Mouse (Mus musculus) heart, embryonic 11.5 days (tissue): ENCODE results near the gene Llph. TPM values are rescaled to one million over a fixed set of nuclear protein-coding genes. Genes with fewer than 3 reads are reported as not detected.
A peak's percentile ranks its signal among the peaks of the same experiment; 100 is the strongest.

Experiments used
- ATAC-seq: fragments of 200-750 bp; cut with Nextera tagmentation; replicated peaks from 2 replicates; pipeline ENCODE4 v1.8.0; 2017; ENCODE audit warnings: moderate library complexity; ENCODE audit not compliant: insufficient number of reproducible peaks, low FRiP score, low TSS enrichment
- H3K27ac ChIP-seq: fragments of 300-500 bp; sonication (generic); 2 replicates; pipeline ENCODE4 v1.5.1; 2014; ENCODE audit warnings: mild to moderate bottlenecking, low read depth, low read length
- H3K27me3 ChIP-seq: fragments of 300-500 bp; sonication (generic); 2 replicates; pipeline ENCODE4 v1.6.1; 2014; ENCODE audit warnings: mild to moderate bottlenecking, low read length, mixed read lengths; ENCODE audit not compliant: control insufficient read depth, insufficient read depth
- H3K36me3 ChIP-seq: fragments of 300-500 bp; sonication (generic); 2 replicates; pipeline ENCODE4 v1.6.1; 2014; ENCODE audit warnings: mild to moderate bottlenecking, low read length, moderate library complexity, mixed read lengths; ENCODE audit not compliant: control insufficient read depth, insufficient read depth
- H3K4me1 ChIP-seq: fragments of 300-500 bp; sonication (generic); 2 replicates; pipeline ENCODE4 v1.6.1; 2014; ENCODE audit warnings: low read length; ENCODE audit not compliant: control insufficient read depth, insufficient read depth
- H3K4me2 ChIP-seq: fragments of 300-500 bp; sonication (generic); 2 replicates; pipeline ENCODE4 v1.6.1; 2014; ENCODE audit warnings: mild to moderate bottlenecking, moderate library complexity
- H3K4me3 ChIP-seq: fragments of 300-500 bp; sonication (generic); 2 replicates; pipeline ENCODE4 v1.5.1; 2014; ENCODE audit warnings: low read depth, low read length
- H3K9ac ChIP-seq: fragments of 300-500 bp; sonication (generic); 2 replicates; pipeline ENCODE4 v1.6.1; 2014; ENCODE audit warnings: mild to moderate bottlenecking, low read depth, low read length, moderate library complexity
- H3K9me3 ChIP-seq: fragments of 300-500 bp; sonication (generic); replicated peaks from 2 replicates; pipeline ENCODE4 v1.6.1; 2016; ENCODE audit warnings: low read length; ENCODE audit not compliant: control insufficient read depth
- WGBS: fragments of 180-500 bp; shearing (Covaris S2); extraction: QIAGEN DNeasy Blood & Tissue Kit; methylation state at CpG from one replicate; pipeline ENCODE4 v1.1.7; 2014; ENCODE audit not compliant: insufficient replicate concordance; 5-methylcytosine and 5-hydroxymethylcytosine counted together
- polyA plus RNA-seq: library from polyadenylated mRNA; unstranded; fragments of >200 nt; fragmentation: Nextera tagmentation; extraction: Ambion mirVana; gene quantifications from 2 replicates; pipeline ENCODE4 v1.2.1, GENCODE M21; 2014

The Llph gene
- polyA plus RNA-seq, 1 experiment from 2014 or later = 38.9 TPM

DNA sequence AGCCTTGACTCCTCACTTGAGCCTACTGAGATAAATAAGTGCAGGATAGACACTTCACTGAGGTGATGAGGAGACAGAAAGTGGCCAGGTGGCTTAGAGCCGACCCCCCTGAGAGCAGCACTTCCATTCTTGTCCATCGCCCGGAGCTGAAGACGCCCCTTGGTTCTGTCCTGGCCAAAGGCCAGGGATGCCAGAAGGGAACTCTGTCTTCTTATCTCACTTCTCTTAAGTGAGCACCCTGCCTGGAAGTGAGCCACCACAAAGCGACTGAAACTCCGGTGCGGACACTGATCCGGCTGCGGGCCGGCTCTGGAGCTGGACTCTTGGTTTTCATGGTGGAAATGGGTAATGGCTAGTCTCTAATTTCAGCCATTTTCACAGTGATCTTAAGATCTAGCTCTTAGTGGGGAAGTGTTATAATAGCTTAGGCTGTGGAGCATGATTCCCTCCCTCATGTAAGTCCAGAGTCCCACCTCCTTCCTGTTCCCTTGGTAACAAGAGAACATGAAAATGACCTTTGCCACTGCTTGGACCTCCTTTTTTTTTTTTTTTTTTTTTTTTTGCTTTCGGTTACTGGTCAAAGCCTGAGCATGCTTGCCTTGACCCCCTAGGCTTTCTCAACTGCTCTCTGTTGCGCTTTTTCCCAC lies 52.7 kb downstream of the Llph start:
- Histone ChIP-seq H3K9ac (no peak overlapping the region), H3K36me3 (no peaks in the 10 kb centered on the region), H3K4me1 (peaks cover 12% of the 10 kb centered on the region; the same call in 1 of the 2 replicates), H3K9me3 (no peaks in the 10 kb centered on the region), H3K27ac (no peak overlapping the region), H3K4me2 (peak overlapping the region; percentile 37; the same call in 1 of the 2 replicates), H3K27me3 (no peaks in the 10 kb centered on the region), H3K4me3 (no peak overlapping the region)
- peak; percentile 46; the same call in 1 of the 2 replicates for ATAC-seq
- WGBS = 26% methylated on average over 12 of the region's 12 CpGs

DNA sequence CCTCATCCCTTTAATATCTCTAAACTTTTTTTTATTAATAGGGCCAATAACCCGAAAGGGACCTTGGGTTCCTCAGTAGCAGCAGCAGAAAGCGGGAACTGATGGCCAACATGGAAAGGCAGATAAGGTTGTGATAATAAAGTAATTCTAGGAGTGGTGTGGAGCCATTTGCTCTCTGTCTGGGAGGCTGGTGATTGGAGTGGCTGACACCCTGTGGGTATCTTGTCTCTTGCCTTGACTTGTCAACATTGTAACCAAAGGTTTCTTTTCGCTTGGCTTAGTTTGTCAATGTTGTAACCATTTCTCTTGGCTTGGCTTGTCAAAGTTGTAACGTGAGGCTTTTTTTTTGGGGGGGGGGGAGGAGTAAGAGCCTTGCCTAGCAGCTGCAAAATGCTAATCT lies 53.5 kb downstream of the Llph start:
- no peak overlapping the region for H3K9ac ChIP-seq
- no peak overlapping the region for H3K27ac ChIP-seq
- no peaks in the 10 kb centered on the region for H3K27me3 ChIP-seq
- H3K4me1 ChIP-seq = peaks cover 12% of the 10 kb centered on the region; the same call in 1 of the 2 replicates
- H3K4me3 ChIP-seq = no peak overlapping the region
- H3K4me2 ChIP-seq = no peak overlapping the region
- no peaks in the 10 kb centered on the region for H3K9me3 ChIP-seq
- ATAC-seq = no peak
- WGBS = 30% methylated on average over 4 of the region's 4 CpGs
- no peaks in the 10 kb centered on the region for H3K36me3 ChIP-seq

DNA sequence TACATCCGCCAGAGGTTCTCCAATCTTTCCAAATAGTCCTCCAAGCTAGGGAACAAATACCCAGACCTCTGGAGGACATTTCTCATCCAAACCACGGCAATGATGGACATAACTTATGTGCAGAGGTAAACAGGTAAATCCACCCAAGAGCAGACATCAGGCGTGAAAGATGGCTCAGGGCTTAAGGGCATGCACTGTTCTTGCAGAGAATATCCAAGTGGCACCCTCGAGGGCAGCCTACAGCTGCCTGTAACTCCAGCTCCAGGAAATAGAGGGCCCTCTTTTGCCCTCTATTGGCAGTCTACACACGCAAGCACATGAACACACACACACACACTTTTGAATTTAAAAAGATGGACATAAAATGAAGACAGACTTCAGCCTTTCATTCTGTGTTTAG lies 54.8 kb downstream of the Llph start:
- Histone ChIP-seq H3K27ac (no peak overlapping the region), H3K4me2 (no peak overlapping the region), H3K4me1 (peaks cover 11% of the 10 kb centered on the region; the same call in 1 of the 2 replicates), H3K27me3 (no peaks in the 10 kb centered on the region), H3K9me3 (no peaks in the 10 kb centered on the region), H3K4me3 (no peak overlapping the region), H3K9ac (no peak overlapping the region), H3K36me3 (no peaks in the 10 kb centered on the region)
- no peak for ATAC-seq
- 81% methylated on average over 5 of the region's 5 CpGs for WGBS

Other genes with a start within 250 kb of the Llph start
- gene Helb, start 114.1 kb upstream of the Llph start, polyA plus RNA-seq = 5.8 and 5.9 TPM in 2 replicates
- 110 and 114 TPM in 2 replicates for gene Tmbim4, start 25.5 kb upstream of the Llph start, polyA plus RNA-seq
- 0.27 and 0.31 TPM in 2 replicates for gene Irak3, start 24.9 kb upstream of the Llph start, polyA plus RNA-seq
- 31.7 and 42.6 TPM in 2 replicates for gene Hmga2, start 249.4 kb downstream of the Llph start, polyA plus RNA-seq